Comparison of ENCODE assay signal across 14 mouse cellular contexts in genomic region chr15:96527686-96528085, GRCm38 (mm10).
DNase-seq lines count a peak whose midpoint lies in the region; ATAC-seq and TF ChIP-seq lines count a peak whose summit lies in the region.
"Had no signal": no experiment of that assay in that cellular context is flagged by ENCODE, and none has a peak within 500 bp of the region (broad histone marks: within the 10 kb centered on the region; RNA-seq: fewer than 3 reads in every experiment).

No protein-coding gene starts in this region.

- H3K27me3 ChIP-seq in hindbrain, embryonic 10.5 days (ENCODE audit: insufficient read depth, poor library complexity, severe bottlenecking), result no peaks in the 10 kb centered on the region
- no peaks in the 10 kb centered on the region for H3K27me3 ChIP-seq in hindbrain, postnatal 0 days (ENCODE audit: insufficient read depth, low read length)
- H3K27me3 ChIP-seq in thymus, adult 2 months (ENCODE audit: control insufficient read depth, insufficient read depth, low read length), result no peaks in the 10 kb centered on the region

- H3K4me3 ChIP-seq in hindbrain, embryonic 10.5 days, result no peak overlapping the region
- no peak overlapping the region for H3K4me3 ChIP-seq in hindbrain, postnatal 0 days (ENCODE audit: low read length)
- no peak overlapping the region for H3K4me3 ChIP-seq in thymus, adult 2 months (ENCODE audit: control insufficient read depth, insufficient read depth, low read length)

- peaks cover 34% of the 10 kb centered on the region for H3K4me1 ChIP-seq in hindbrain, embryonic 10.5 days (replicated peaks)
- H3K4me1 ChIP-seq in hindbrain, postnatal 0 days (ENCODE audit: insufficient read depth, low read length), result no peaks in the 10 kb centered on the region
- peaks cover 19% of the 10 kb centered on the region for H3K4me1 ChIP-seq in thymus, adult 2 months (replicated peaks; ENCODE audit: control insufficient read depth, insufficient read depth, low read length)

- no peak overlapping the region for H3K4me2 ChIP-seq in hindbrain, postnatal 0 days (ENCODE audit: low read depth, low read length)

- TF ChIP-seq CTCF in hindbrain, postnatal 0 days (IDR thresholded peaks at IDR 0.05; ENCODE audit: low read depth), result no peak
- TF ChIP-seq CTCF in thymus, adult 2 months (IDR thresholded peaks at IDR 0.05; ENCODE audit: borderline replicate concordance, control insufficient read depth, extremely low read depth, insufficient read depth, low read length, poor library complexity), result no peak

- TF ChIP-seq POLR2A in thymus, adult 2 months (IDR thresholded peaks at IDR 0.05; ENCODE audit: control insufficient read depth, extremely low read depth, insufficient read depth, low read length, poor library complexity), result no peak

- no peaks in the 10 kb centered on the region for H3K9me3 ChIP-seq in hindbrain, embryonic 10.5 days
- no peaks in the 10 kb centered on the region for H3K9me3 ChIP-seq in hindbrain, postnatal 0 days (ENCODE audit: low read length)

- H3K27ac ChIP-seq in hindbrain, embryonic 10.5 days, result peak overlapping the region; percentile 54; the same call in 1 of the 2 replicates
- H3K27ac ChIP-seq in hindbrain, postnatal 0 days, result no peak overlapping the region
- peak overlapping the region; percentile 88 for H3K27ac ChIP-seq in thymus, adult 2 months (ENCODE audit: control insufficient read depth, insufficient read depth, low read length)

- no peak for ATAC-seq in hindbrain, postnatal 0 days
- ATAC-seq: hindbrain, embryonic 16.5 days; liver, postnatal 0 days had no signal

- 31% methylated on average over 6 of the region's 6 CpGs for WGBS in hindbrain, embryonic 10.5 days
- WGBS in hindbrain, postnatal 0 days, result 34% methylated on average over 6 of the region's 6 CpGs
- 28% methylated on average over 6 of the region's 6 CpGs for WGBS in thymus, adult 2 months

- H3K9ac ChIP-seq in hindbrain, postnatal 0 days (replicated peaks; ENCODE audit: low read length), result no peak overlapping the region
- H3K9ac ChIP-seq: liver, postnatal 0 days had no signal

- H3K36me3 ChIP-seq in hindbrain, embryonic 10.5 days, result no peaks in the 10 kb centered on the region
- H3K36me3 ChIP-seq in hindbrain, postnatal 0 days (ENCODE audit: insufficient read depth, low read length), result no peaks in the 10 kb centered on the region
- H3K36me3 ChIP-seq in thymus, adult 2 months (ENCODE audit: control insufficient read depth, insufficient read depth, low read length), result no peaks in the 10 kb centered on the region

- DNase-seq in cerebellum, adult 9-11 months, result peak; percentile 12
- DNase-seq in cerebellum, postnatal 14 days, result no peak
- DNase-seq in hindbrain, embryonic 10.5 days (ENCODE audit: low spot score), result no peak
- no peak for DNase-seq in hindbrain, postnatal 0 days (ENCODE audit: low spot score)
- DNase-seq in brain, adult 2 months (ENCODE audit: low read depth, low spot score), result peak; percentile 86
- peak; percentile 66 for DNase-seq in thymus, adult 2 months
- no peak for DNase-seq in gastrocnemius, postnatal 4 days (ENCODE audit: low spot score in 2 of 2)
- DNase-seq in cerebellum, adult 8-10 months, result no peak
- DNase-seq: embryo, embryonic 11 days; gastrocnemius, postnatal 25 days; liver, postnatal 0 days; lung, postnatal 4 days; midbrain, embryonic 14.5 days had no signal

Comparison
In these comparisons a context has a peak if more than half of its experiments do, and no peak if none do; other contexts are left out.
1. DNase-seq: peak in cerebellum, adult 9-11 months (single experiment), brain, adult 2 months (single experiment) and thymus, adult 2 months (single experiment); none in cerebellum, postnatal 14 days (0 of 2), hindbrain, embryonic 10.5 days (single experiment), hindbrain, postnatal 0 days (single experiment), gastrocnemius, postnatal 4 days (0 of 2) and cerebellum, adult 8-10 months (single experiment).